Mouse (Mus musculus) lung, adult 2 months (tissue): ENCODE results near the gene Slc39a3.

Experiments
- CTCF ChIP-seq: fragments of 200-500 bp; IDR thresholded peaks from 2 replicates; pipeline ENCODE4 v1.5.1; 2011; ENCODE audit warnings: mild to moderate bottlenecking, low read length, control low read depth; ENCODE audit not compliant: insufficient read depth
- POLR2A ChIP-seq: fragments of 200-500 bp; IDR thresholded peaks from 2 replicates; pipeline ENCODE4 v1.6.1; 2011; ENCODE audit warnings: low read depth, mild to moderate bottlenecking, control low read depth, low read length, borderline replicate concordance; ENCODE audit errors: extremely low read depth

DNA sequence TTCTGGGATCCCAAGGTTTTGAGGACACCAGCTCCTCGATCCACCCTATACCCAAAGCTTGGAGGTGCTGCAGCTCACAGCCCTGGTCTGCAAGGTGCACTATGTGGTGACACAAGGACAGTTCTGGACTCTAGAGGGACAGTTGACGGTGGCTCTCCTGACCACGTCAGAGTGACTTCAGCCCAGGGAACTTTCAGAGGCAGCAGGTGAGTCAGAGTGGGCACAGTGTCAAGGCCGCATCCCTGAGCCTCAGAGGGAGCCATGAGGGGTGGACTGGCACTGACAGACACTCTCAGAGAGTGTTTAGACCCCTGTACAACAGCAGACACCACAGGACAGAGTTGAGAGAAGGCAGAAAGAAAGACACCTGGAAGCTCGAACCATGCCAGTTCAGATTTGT is 15.4 kb upstream of the Slc39a3 start:
- TF ChIP-seq POLR2A (no peak), CTCF (no peak)
